Mouse (Mus musculus) heart, adult 11 months (tissue): ENCODE results near the gene Hist4h4.

Experiments used
- DNase-seq: peaks from one replicate; pipeline ENCODE4 v3.0.0; 2022

The Hist4h4 gene

GRCm38 (mm10) chr6:136813117-136813516, 8.9 kb upstream of the Hist4h4 start:
- peak; percentile 67 for DNase-seq

GRCm38 (mm10) chr6:136811196-136811595, 7.0 kb upstream of the Hist4h4 start:
- DNase-seq, result peak; percentile 78

GRCm38 (mm10) chr6:136809673-136810072, 5.5 kb upstream of the Hist4h4 start:
- DNase-seq, result peak; percentile 86

GRCm38 (mm10) chr6:136809077-136809476, 4.9 kb upstream of the Hist4h4 start:
- DNase-seq, result peak; percentile 97

- peak; percentile 96 for DNase-seq
Observed at GRCm38 (mm10) chr6:136808631-136809046, 4.4 kb upstream of the Hist4h4 start.

GRCm38 (mm10) chr6:136808014-136808417, 3.8 kb upstream of the Hist4h4 start, which contains the start of gene H2afj:
Gene H2afj, plus strand, starts transcription at chr6:136808244.
- DNase-seq, result peak; percentile 100

GRCm38 (mm10) chr6:136807395-136808013, 3.3 kb upstream of the Hist4h4 start:
- no peak for DNase-seq

- peak; percentile 89 for DNase-seq
Observed at GRCm38 (mm10) chr6:136806819-136807218, 2.6 kb upstream of the Hist4h4 start.

- no peak for DNase-seq
Observed at GRCm38 (mm10) chr6:136805409-136805775, 1.2 kb upstream of the Hist4h4 start.

- DNase-seq, result peak; percentile 78
Observed at GRCm38 (mm10) chr6:136804705-136805408, 642 bp upstream of the Hist4h4 start.

- DNase-seq, result no peak
Observed at GRCm38 (mm10) chr6:136803093-136803738, 999 bp downstream of the Hist4h4 start.

GRCm38 (mm10) chr6:136801274-136801673, 2.9 kb downstream of the Hist4h4 start:
- peak; percentile 36 for DNase-seq

GRCm38 (mm10) chr6:136800710-136801109, 3.5 kb downstream of the Hist4h4 start:
- DNase-seq, result peak; percentile 68

- DNase-seq, result peak; percentile 48
Observed at GRCm38 (mm10) chr6:136797874-136798693, 6.1 kb downstream of the Hist4h4 start.

- DNase-seq, result peak; percentile 80
Observed at GRCm38 (mm10) chr6:136795850-136796249, 8.4 kb downstream of the Hist4h4 start.

- DNase-seq, result peak; percentile 54
Observed at GRCm38 (mm10) chr6:136795110-136795509, 9.1 kb downstream of the Hist4h4 start.

- peak; percentile 80 for DNase-seq
Observed at GRCm38 (mm10) chr6:136793831-136794525, 10.2 kb downstream of the Hist4h4 start.

GRCm38 (mm10) chr6:136792884-136793758, 11.1 kb downstream of the Hist4h4 start:
- DNase-seq, result peak; percentile 71

- peak; percentile 98 for DNase-seq
Observed at GRCm38 (mm10) chr6:136789391-136789971, 14.7 kb downstream of the Hist4h4 start.

GRCm38 (mm10) chr6:136782761-136783160, 21.5 kb downstream of the Hist4h4 start:
- DNase-seq, result peak; percentile 55

GRCm38 (mm10) chr6:136782146-136782545, 22.1 kb downstream of the Hist4h4 start:
- peak; percentile 54 for DNase-seq
